Mouse (Mus musculus) G1E (cell line): ENCODE results near the gene Bahd1.

Experiments used
- CTCF ChIP-seq: IDR thresholded peaks from 2 replicates; pipeline ENCODE4 v1.5.1; 2012; ENCODE audit warnings: low read depth, low read length, inconsistent platforms, mixed read lengths
- TAL1 ChIP-seq: conservative IDR thresholded peaks from 2 replicates; pipeline ENCODE4 v1.6.1; 2012; ENCODE audit warnings: low read depth, low read length, inconsistent platforms, mixed read lengths

DNA sequence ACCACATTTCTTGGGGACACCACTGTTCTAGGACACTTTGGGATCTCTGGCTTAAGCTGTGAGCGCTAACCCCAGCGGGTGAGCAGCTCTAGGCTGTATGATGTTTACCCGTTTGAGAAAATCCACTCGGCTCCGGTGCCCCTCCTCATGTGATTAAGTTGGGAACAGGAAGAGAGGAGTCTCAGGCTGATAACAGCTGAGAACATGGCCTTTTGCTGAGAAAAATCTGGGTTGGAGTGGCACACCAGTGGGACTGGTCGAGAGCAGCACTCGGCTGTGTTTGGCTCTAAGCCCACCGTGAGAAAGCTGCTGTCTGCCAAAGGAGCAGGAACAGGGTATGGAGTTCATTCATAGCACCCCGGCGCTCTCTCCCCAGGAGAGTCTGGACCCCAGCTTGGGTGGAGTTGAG is 3.2 kb downstream of the Bahd1 start:
- TF ChIP-seq CTCF = no peak
- no peak for TF ChIP-seq TAL1
